Mouse (Mus musculus) ES-Bruce4 (cell line): Measurements from ENCODE around the gene Nipbl.

Experiments
- CTCF ChIP-seq: IDR thresholded peaks from one replicate; pipeline ENCODE4 v1.8.1; 2011; ENCODE audit warnings: low read depth, low read length
- POLR2A ChIP-seq: IDR thresholded peaks from one replicate; pipeline ENCODE4 v1.8.1; 2011; ENCODE audit warnings: low read length; ENCODE audit not compliant: insufficient read depth

- TF ChIP-seq POLR2A (no peak), CTCF (no peak)
Measured at GRCm38 (mm10) chr15:8281701-8282100, 162.6 kb downstream of the Nipbl start.
